Mouse (Mus musculus) thymus, postnatal 25 days (tissue): ENCODE measurements around the gene Tsga10.
A peak's percentile ranks its signal among the peaks of the same experiment; 100 is the strongest.
"Not testable (repeated sequence)": the region's sequence is repeated elsewhere in the genome, so short reads cannot be mapped to it uniquely, and the experiment has no call there.

Source experiments
- DNase-seq: peaks from one replicate; pipeline ENCODE4 v3.0.0; 2022

Tsga10 gene

DNA sequence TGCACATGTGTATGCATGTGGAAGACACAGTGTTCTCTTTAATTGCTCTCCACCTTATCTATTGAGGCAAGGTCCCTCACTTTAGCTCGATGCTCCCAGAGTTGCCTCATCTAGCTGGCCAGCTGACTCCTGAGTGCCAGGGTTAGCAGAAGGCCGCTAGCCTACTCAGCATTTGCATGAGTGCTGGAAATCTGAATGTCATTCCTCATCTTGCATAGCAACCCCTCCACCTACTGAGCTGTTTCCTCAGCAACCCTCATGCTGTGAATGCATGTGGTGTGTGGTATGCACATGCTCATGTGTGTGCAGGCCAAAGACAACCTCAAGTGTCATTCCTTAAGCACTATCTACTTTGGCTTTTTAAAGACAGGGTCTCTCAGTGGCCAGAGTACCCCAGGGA lies 15.5 kb downstream of the Tsga10 start:
- DNase-seq: no peak

DNA sequence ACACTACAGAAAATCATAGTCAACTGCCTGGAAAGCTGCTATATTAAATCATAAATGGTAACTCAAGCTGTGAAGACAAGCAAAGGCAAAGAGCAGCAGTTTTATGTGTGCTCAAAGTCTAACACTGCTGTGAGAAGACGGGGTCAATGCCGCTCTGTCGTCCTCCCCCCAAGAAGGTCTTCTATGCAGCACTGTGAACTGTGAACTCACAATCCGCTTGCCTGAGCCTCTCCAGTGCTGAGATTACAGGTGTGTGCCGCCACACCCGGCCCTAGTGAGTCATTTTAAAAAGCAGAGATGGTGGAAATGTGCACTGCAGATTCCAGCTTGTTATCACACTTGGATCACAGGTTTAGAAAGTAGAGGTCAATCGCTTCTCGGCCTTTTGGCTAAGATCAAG lies 19.4 kb downstream of the Tsga10 start:
- DNase-seq: no peak

DNA sequence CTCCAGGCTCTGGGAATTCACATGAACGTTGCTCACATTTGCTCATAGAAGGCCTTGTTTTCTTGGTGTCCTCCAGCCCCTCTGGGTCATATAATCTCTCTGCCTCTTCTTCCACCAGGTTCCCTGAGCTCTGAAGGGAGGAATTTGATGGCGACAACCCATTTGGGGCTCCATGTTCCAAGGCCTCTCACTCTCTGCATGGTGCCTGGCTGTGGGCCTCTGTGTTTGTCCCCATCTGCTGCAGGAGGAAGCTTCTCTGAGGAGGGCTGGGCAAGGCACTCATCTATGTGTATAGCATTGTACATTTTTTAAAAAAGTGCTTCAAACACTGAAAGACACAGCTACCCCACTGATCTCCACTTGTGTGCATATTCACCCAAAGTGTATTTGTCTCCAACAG lies 34.5 kb downstream of the Tsga10 start:
- DNase-seq: no peak

DNA sequence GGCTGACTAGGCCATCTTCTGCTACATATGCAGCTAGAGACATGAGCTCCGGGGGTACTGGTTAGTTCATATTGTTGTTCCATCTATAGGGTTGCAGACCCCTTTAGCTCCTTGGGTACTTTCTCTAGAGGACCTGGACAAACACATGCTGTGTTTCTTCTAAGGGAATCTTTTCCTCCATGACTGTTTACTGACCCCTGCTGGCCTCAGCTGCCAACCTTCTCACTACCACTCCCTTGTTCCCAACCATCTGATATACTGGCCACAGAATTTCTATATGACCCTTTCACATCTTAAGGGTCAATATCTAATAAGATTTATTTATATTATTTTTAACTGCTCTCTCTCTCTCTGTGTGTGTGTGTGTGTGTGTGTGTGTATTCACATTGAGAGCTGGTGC lies 63.9 kb downstream of the Tsga10 start:
- not testable (repeated sequence) for DNase-seq

DNA sequence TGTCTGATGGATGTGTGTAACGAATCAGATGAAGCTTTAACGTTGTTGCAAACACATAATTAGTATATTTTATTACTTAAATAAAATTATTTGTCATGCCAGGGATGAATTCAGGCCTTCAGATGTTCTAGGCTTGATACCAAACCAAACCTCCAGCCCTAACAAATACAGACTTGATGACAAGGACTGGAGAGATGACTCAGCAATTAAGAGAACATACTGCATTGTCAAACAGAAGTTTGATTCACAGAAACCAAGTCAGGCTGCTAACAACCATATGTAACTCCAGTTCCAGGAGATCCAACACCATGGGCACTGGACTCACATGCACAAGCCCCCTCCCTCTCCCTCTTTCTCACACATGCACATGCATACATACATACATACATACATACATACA lies 65.9 kb downstream of the Tsga10 start:
- no peak for DNase-seq

DNA sequence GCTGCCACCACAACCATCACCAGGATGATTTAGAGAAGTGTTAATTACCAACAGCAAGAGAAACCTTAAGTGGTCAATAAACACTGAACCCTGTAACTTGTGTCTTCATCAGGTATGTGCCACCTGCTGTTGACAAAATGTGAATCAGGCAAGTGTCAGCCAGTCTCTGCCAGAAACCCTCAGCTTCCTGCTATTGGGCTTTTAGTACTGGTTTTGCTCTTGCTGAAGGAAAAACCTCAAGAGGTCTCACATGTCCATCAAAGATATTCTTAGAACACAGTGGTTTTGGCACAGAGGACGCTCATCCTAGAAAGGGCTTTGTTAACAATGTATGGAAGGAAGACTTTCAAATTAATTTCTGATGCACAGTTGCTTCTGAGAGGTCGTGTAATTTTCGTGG lies 66.7 kb downstream of the Tsga10 start:
- DNase-seq: no peak

DNA sequence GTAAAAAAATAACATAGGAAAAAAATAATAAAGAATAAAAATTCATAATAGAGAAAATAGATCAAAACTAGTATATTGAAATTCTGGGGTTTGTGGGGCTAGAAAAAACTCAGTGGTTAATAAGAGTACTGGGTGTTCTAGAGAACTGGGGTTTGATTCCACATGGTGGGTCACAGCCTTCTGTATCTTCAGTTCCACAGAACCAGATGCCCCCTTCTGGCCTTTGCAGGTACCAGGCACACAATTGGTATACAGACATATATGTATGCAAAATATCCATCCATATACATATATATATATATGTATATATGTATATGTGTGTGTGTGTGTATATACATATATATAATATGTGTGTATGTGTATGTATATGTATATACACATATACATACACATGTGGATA lies 106.8 kb downstream of the Tsga10 start:
- peak; percentile 11 for DNase-seq

DNA sequence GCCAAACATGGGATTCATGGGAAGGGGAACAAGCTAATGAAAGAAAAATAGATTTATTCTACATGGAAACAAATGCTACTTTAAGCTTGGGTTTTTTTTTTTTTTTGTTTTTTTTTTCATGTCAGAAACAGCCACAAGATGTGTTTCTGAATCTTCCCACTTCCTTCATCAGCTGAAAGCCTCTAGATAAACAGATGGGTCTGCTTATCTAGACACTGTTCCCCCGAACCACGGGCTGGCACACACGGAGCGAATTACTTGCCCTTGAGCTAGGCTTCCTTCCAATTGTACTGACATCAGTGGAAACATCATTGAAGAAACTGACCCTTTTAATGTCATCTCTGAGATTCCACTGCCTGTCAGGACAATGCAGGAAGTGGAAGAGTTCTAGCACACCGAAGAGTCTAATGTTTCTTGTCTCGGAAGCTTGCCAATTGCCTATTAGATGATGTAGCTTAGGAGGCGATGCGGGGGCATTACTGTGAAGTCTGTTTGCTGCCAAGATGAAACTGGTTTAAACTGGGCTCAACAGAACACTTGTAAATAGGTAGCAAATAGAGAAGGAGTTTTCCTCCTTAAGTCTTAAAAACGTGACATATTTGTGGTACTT lies 121.5 kb downstream of the Tsga10 start:
- DNase-seq: no peak

DNA sequence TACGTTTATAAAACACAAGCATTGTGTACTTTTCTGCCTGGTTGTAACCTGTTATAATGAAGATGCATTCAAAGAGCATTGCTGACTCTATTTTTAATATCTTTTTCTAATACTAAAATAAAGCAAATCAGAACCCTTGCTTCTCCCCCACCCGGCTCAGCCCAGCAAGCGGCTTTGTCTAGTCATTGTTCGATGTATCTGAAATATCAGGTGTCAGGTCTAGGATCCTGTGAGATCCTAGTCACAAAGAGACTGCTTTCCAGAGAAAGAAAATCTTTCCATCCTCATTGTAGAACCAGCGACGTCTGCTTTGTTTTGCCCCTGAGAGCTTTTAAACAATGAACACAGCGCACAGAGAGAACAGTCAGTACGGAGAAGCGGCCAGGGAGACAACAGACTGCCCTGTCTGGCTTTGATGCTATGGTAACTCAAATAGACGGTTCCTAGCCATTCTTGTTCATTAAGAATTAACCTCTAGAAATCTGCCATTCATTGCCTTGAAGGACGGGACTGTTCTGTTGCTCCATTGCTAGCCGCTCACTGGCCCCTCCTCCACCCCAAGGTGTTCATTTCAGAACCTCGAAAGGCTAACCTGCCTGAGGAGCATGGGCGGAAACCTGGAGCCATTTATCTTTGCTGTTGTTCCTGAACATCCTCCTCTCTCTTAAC lies 123.5 kb downstream of the Tsga10 start:
- DNase-seq: no peak

DNA sequence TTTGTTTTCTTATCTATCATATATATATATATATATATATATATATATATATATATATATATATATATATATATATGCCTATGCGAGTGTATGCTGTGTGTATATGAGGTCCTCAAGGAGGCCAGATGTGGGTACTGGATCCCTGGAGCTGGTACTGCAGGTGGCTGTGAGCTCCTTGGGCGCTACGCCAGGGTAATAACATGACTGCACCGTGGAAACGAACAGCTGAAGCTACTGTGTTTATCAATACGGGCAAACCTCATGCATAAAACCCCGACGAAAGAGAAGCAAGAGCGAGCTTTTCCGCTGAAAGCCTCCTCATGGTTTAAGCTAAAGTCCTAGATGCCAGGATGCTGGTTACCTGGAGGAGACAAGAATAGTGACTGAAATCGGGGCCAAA lies 124.1 kb downstream of the Tsga10 start:
- no peak for DNase-seq

DNA sequence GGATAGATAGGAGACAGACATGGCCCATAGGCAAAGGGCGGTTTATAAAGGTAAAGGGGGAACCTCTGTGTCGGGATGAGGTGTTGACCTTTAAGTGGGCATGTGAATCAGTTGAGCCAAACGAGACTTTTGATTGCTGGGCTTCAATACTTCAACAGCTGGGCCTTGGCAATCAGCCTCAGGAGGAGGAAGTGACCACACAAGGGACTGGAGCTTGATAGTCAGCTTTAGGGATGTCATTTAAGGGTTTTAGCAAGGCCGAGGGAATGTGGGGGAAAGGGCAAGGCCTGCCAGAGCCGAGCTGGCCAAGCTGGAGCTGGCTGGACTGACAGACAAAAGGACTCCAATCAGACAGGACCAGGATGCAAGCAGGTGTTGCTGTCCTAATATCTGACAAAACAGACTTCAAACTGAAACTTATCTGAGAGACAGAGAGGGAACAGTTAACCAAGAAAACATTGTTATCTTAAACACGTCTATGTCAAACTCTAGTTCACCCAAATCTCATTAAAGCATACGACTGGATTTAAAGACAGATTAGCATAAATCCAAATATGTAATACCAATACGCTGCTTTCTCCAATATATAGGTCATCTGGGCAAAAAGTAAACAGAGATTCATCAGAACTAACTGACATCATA lies 125.9 kb downstream of the Tsga10 start:
- no peak for DNase-seq

DNA sequence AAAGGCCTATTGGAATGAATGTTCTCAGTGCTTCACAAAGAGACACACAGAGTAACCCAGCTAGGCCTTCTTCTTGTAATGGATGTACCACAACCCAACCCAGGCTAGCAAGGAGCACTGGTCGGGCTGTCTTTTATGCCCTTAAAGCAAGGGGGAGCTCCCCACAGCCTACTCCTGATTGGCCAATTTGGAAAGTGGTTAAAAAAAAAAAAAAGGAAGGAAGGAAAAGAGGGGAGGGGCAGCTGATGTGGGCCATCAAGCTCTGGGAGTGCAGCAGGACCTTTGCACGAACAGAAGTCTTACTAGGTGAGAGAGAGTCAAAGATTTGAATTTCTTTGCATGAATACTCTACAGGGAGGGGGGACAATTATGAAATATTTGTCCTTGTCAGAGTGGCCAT lies 127.3 kb downstream of the Tsga10 start:
- DNase-seq: no peak

DNA sequence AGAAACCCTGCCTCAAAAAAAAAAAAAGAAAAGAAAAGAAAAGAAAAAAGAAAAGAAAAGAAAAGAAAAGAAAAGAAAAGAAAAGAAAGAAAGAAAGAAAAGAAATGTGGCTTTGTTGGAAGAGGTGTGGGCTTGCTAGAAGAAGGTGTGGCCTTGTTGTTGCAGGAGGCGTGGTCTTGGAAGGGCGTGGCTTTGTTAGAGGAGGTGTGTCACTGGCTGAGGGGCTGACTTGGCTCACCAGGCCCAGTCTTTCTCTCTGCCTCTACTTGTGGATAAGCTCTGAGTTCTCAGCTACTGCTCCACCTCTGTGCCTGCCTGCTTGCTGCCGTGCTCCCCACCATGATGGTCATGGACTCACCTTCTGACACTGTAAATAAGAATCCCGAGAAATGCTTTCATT lies 129.2 kb downstream of the Tsga10 start:
- DNase-seq: no peak

DNA sequence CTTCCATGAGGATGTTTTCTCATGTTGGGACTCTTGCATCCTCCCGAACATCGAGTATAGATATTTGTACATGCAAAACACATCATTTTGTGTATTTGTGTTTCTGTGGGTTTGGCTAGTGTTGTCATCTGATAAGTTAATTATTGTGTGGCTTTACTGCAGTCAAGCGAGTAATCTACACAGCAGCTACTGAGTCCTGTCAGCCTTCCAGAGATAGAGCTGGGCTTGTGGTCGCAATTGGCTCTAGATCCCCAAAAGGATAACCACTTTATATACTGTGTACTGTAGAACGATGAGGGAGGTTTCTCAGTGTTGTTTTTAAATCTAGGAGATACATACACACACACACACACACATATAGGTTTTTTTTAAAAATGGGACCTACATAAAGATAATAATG lies 130.3 kb downstream of the Tsga10 start:
- DNase-seq: no peak

DNA sequence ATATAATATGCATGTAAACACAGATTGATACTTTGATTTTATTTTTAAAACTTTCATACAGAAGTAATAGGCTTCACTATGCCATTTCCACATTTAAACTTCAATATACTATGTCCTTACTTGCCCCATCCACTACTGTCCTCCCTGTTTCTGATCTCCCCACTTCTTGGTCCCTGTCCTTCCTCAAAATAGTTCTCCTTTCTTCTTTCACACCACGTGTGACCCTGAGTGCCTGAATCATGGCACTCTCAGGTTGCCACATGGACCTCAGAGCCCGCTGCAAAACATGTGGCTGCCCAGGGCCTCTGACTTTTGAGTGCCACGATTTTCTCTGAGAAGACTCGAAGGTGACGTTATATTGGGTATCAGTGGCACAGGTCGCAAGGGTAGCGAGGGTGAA lies 131.4 kb downstream of the Tsga10 start:
- no peak for DNase-seq

DNA sequence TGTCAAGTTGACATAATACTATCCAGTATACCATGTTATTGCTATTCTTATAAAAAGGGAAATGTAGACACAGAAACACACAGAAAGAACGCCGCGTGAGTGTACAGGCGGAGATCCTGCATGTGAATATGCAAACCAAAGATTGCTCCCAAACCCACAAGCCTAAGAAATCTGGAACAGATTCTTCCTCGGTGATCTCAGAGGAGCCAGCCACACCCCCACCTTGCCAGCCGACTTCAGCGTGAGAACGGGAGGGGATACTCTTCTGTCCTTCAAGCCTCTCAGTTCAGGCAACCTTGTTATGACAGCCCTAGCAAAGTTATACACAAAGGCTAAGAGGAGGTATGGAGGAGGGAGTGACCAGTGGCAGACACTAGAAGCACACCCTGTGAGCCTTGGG lies 136.9 kb downstream of the Tsga10 start:
- DNase-seq: no peak

DNA sequence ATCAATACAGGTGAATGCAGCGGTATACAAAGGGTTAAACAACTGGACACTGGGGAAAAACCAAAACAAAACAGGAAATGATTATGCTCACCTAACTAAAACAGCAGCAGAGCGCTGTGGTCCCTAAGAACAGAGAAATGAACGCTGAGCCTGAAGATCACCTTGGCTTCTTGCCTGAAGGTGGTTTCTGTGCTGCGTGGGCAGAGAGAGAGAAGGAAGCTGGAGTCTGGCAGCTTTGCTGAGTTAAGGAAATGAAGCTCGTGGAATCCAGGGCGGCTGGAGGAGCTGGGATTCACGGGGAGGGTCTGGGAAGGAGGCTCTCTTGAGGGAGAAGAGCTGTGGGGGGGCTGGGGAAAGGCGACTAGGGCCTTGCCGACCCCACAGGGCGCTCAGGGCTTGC lies 138.2 kb downstream of the Tsga10 start:
- no peak for DNase-seq

DNA sequence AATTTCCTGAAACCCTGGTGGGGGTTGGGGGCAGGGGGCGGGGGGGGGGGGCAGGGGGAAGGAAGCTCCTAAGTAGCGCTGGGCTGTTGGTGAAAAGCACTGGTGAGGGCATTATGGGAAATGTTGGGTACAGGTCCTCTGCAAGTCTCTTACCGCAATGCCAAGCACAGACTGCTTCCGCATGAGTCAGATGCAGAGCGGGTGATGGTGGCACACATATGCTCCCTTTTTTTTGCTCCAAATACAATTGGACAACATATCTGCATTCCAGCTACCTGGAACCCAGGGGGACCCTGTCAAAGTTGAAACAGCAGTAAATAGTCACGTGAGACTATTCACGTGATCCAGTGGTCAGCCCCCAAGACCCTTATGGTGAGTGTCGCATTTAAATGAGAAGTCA lies 139.0 kb downstream of the Tsga10 start:
- DNase-seq: no peak

DNA sequence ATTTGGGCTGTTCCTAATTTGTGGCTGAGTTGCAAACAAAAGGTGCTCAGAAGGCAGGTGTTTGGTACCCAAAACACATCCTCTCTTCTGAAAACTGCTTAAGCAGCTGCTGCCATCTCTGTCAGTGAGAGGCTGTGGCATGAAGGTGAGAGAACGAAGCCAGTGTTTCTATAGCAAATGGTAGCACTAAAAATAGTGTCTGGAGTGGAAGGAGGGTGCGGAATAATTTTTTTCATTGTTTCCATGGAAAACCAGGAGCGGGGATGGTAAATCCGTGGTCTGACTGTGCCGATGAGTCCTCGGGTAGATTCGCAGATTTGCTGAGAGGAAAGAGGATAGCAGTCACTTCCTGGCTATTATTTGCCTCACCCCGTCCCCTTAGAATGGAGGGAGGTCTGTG lies 139.8 kb downstream of the Tsga10 start:
- no peak for DNase-seq

DNA sequence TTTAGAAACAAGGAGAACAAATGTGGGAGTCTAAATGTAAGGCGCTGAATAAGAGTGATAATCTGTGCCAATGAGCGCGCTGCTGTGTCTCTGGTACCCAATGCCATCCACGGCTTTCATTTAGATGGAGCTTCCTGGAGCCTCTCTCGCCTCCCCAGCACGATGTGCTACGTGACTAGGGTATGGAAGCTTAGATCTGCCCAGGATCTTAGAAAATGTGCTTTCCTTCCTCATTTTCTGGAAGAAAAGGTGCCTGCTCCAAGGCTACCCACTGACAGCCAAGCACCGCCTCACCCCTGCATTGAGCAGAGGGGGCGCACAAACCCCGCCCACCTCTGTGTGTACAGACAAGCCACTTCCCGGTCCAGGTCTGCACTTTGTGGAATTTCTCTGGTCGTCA lies 140.3 kb downstream of the Tsga10 start:
- DNase-seq: no peak

DNA sequence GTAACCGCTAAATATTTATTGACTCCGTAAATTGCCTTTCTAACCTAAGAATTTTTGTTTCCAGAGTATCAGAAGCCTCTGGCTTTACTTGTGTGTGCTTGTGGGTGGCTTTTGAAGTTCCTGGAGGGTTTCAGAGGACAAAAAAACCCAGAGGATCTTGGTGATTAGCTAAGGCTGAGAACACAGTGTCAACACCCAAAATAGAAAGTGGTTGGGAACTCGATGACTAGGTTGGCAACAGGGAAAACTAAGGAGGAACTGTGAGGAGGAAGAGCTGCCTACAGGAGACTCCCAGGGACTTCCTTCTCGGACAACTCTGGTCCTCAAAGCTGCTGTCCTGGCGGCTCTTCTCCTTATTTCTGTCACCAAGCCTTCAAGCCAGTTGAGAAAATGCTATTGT lies 145.1 kb downstream of the Tsga10 start:
- DNase-seq: no peak

DNA sequence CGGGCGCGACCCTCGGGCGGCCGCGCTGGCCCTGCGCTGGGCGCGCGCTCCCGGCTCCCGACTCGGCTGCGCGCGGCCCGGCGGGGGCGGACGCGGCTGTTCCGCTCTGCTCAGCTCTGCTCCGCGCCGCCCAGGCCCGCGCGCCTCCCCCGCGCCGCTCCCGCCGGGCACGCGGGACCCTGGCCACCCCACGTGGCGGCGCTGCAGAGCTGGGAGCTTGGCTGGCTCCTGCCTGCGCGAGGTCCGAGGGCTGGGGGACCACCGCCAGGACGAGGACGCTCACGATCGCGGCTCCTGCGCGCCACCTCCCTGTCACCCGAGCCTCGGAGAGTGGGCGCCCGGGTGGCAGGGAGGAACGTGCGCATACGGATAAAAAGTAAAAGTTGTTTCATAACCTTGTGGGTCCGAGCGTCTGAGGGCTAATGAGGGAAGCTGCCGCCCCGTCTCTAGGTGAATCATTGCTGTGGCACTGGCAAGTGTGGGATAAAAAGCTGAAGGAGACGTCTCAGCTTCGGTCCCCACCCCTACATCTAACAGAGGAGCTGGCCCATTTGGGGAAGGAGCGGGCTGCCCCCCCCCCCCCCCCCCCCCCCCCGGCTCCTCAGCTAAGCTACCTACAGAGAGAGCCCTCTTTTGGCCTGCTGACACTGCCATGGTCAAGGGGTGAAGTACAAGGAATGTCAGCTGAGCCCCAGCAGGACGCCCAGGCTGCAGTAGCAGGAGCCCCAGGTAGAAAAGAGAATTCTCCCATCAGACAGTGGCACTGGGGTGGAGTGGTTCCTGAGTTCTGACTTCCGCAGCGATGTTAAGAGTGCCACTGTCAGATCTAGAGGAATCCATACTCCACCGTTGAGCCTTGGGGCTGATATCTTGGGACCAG lies 146.2 kb downstream of the Tsga10 start, which contains the start of gene 2010300C02Rik:
Gene 2010300C02Rik, minus strand, starts transcription at position 325 of the 880 bp plus-strand sequence.
- peak; percentile 67 for DNase-seq

DNA sequence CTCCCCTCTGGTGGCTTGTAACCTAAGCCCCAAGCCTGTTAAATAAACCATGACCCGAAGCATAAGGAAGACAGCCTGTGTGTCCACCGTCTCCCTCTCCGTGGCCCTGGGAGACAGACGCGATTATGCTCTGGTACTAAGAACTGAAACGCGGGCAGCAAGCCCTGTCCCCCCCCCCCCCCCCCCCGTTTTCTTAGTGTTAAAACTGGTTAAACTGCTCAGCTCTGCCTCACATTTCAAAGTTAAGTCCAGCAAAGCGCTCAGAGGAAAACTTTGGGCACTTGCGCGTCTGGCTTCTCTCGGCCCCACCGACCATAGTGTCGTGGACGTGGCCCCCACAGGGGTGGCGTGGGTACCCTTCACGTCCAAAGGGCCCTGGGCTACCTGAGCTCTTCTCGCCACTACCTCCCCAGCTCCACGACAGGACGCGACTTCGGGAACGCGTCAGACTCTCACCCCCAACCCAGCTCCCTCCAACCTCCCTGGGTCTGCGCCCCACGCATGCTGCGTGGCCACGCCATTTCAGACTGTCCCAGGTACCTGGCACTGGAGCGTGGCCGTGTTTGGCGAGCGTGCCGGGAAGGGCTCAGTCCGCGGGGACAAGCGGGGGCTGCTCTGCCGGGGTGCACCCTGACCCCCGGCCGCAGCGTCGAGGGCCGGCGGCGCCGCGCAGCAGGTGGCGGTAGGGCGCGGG lies 147.1 kb downstream of the Tsga10 start:
- no peak for DNase-seq
